ENCODE assay signal across 9 mouse cellular contexts in genomic region chr14:11811142-11811761, GRCm38 (mm10).
DNase-seq lines count a peak whose midpoint lies in the region; ATAC-seq and TF ChIP-seq lines count a peak whose summit lies in the region.
"Had no signal": no experiment of that assay in that cellular context is flagged by ENCODE, and none has a peak within 500 bp of the region (broad histone marks: within the 10 kb centered on the region; RNA-seq: fewer than 3 reads in every experiment).

No protein-coding gene starts in this region.

- H3K9me3 ChIP-seq in heart, embryonic 10.5 days, result no peaks in the 10 kb centered on the region
- no peaks in the 10 kb centered on the region for H3K9me3 ChIP-seq in forebrain, postnatal 0 days (ENCODE audit: low read length)

- no peak overlapping the region for H3K9ac ChIP-seq in forebrain, postnatal 0 days

- no peak overlapping the region for H3K27ac ChIP-seq in heart, embryonic 10.5 days
- no peak overlapping the region for H3K27ac ChIP-seq in forebrain, postnatal 0 days (ENCODE audit: low read depth, low read length)

- H3K36me3 ChIP-seq in heart, embryonic 10.5 days, result no peaks in the 10 kb centered on the region
- H3K36me3 ChIP-seq in forebrain, postnatal 0 days (ENCODE audit: insufficient read depth), result no peaks in the 10 kb centered on the region

- TF ChIP-seq CTCF in forebrain, postnatal 0 days (IDR thresholded peaks at IDR 0.05; ENCODE audit: low read depth), result no peak

- DNase-seq in heart, adult 11 months, result peak; percentile 98
- DNase-seq in heart, embryonic 10.5 days (ENCODE audit: low spot score), result no peak
- peak; percentile 13 for DNase-seq in NIH3T3 (ENCODE audit: low read depth)
- DNase-seq in heart, adult 8-10 months (ENCODE audit: low spot score), result peak; percentile 88
- peak; percentile 28 to 67 for DNase-seq in left cerebral cortex, adult 9 months (ENCODE audit: low spot score in 2 of 2)
- no peak for DNase-seq in natural killer cell, adult 2 months (ENCODE audit: low spot score in 2 of 2)
- DNase-seq in embryo, embryonic 10 days (ENCODE audit: low spot score), result no peak
- no peak for DNase-seq in forebrain, postnatal 0 days
- DNase-seq: cerebellum, adult 8-10 months had no signal

- H3K4me1 ChIP-seq in heart, embryonic 10.5 days, result peaks cover 12% of the 10 kb centered on the region; the same call in 1 of the 2 replicates
- H3K4me1 ChIP-seq in forebrain, postnatal 0 days (ENCODE audit: insufficient read depth), result no peaks in the 10 kb centered on the region

- no peaks in the 10 kb centered on the region for H3K27me3 ChIP-seq in heart, embryonic 10.5 days (ENCODE audit: insufficient read depth, poor library complexity, severe bottlenecking)
- H3K27me3 ChIP-seq in forebrain, postnatal 0 days (ENCODE audit: insufficient read depth, low read length), result no peaks in the 10 kb centered on the region

- 66% methylated on average over 7 of the region's 7 CpGs for WGBS in heart, embryonic 10.5 days
- WGBS in forebrain, postnatal 0 days, result 81% methylated on average over 7 of the region's 7 CpGs

- no peak overlapping the region for H3K4me2 ChIP-seq in forebrain, postnatal 0 days (ENCODE audit: low read depth)

- no peak for ATAC-seq in forebrain, postnatal 0 days

- H3K4me3 ChIP-seq in heart, embryonic 10.5 days, result no peak overlapping the region
- H3K4me3 ChIP-seq in forebrain, postnatal 0 days (ENCODE audit: low read depth, low read length), result no peak overlapping the region

Comparison
In these comparisons a context has a peak if more than half of its experiments do, and no peak if none do; other contexts are left out.
1. DNase-seq: peak in heart, adult 11 months (single experiment), NIH3T3 (single experiment), heart, adult 8-10 months (single experiment) and left cerebral cortex, adult 9 months (2 of 2); none in heart, embryonic 10.5 days (single experiment), natural killer cell, adult 2 months (0 of 2), embryo, embryonic 10 days (single experiment) and forebrain, postnatal 0 days (single experiment).